Mouse (Mus musculus): ENCODE data around the gene Nasp.

DNA sequence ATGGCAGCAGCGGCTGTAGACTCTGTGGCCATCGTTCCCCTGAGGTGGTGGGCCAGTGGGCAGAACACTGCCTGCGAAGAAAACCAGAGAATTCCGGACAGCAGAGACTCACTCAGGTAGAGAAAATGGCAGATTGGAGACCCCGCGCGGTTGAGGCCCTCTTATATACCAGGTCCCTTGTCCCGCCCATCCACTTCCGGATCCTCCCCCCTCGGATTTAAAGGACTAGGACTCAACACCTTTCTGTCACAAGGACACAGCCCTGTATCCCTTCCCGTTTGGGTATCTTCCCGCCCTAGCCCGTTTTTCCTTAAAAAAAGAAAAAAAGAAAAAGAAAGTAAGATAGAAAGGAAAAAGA lies 403 bp downstream of the Nasp start:
- TF ChIP-seq POLR2A (IDR thresholded peaks at IDR 0.05; ENCODE audit: insufficient read length, low read depth) (peak; percentile 87), MAX (IDR thresholded peaks at IDR 0.05; ENCODE audit: low read depth) (no peak), TCF12 (IDR thresholded peaks at IDR 0.05; ENCODE audit: insufficient read depth, poor library complexity, severe bottlenecking) (no peak), E2F4 (IDR thresholded peaks at IDR 0.05; ENCODE audit: insufficient read depth) (no peak), MYOG (IDR thresholded peaks at IDR 0.05; ENCODE audit: control insufficient read depth in 1 of 3, insufficient read depth in 1 of 3, insufficient read length in 2 of 3, low read depth in 2 of 3) (no peak), CEBPB (IDR thresholded peaks at IDR 0.05; ENCODE audit: insufficient read depth, poor library complexity, severe bottlenecking) (no peak), USF1 (IDR thresholded peaks at IDR 0.05; ENCODE audit: low read depth) (no peak), POLR2AphosphoS2 (IDR thresholded peaks at IDR 0.05; ENCODE audit: insufficient read length, low read depth) (peak; percentile 72)

All from myocyte (in vitro differentiated cells).